2 mouse cellular contexts compared by ENCODE assay signal in genomic region chr3:96178427-96178826, GRCm38 (mm10).
TF ChIP-seq lines count a peak whose summit lies in the region.

No protein-coding gene starts in this region.

TF ChIP-seq in CH12.LX, 34 proteins besides CTCF, POLR2A, EP300 and RAD21:
- TF ChIP-seq MAFK (IDR thresholded peaks at IDR 0.05; ENCODE audit: insufficient replicate concordance, low read length) = no peak
- TF ChIP-seq ZC3H11A (IDR thresholded peaks at IDR 0.05; ENCODE audit: low read depth, low read length) = no peak
- TF ChIP-seq POLR2AphosphoS2 (IDR thresholded peaks at IDR 0.05; ENCODE audit: low read depth, low read length) = peak; percentile 60; the same call in 1 of the 2 replicates

TF ChIP-seq in MEL, 35 proteins besides CTCF, POLR2A, EP300 and RAD21 (continued from another document):
- peak; percentile 44 for TF ChIP-seq POLR2AphosphoS2 (IDR thresholded peaks at IDR 0.05; ENCODE audit: low read length)
